Mouse (Mus musculus) liver, embryonic 12.5 days (tissue): Measurements from ENCODE around the gene Tbc1d22a. TPM values are rescaled to one million over a fixed set of nuclear protein-coding genes. Genes with fewer than 3 reads are reported as not detected.

Source experiments
- ATAC-seq: fragments of 200-750 bp; cut with Nextera tagmentation; 2 replicates; pipeline ENCODE4 v1.8.0; 2017; ENCODE audit warnings: moderate number of reproducible peaks, mild to moderate bottlenecking, moderate library complexity
- H3K27ac ChIP-seq: fragments of 300-500 bp; sonication (generic); 2 replicates; pipeline ENCODE4 v1.5.1; 2016; ENCODE audit warnings: mild to moderate bottlenecking
- H3K27me3 ChIP-seq: fragments of 300-500 bp; sonication (generic); replicated peaks from 2 replicates; pipeline ENCODE4 v1.6.1; 2016; ENCODE audit warnings: mild to moderate bottlenecking, moderate library complexity
- H3K36me3 ChIP-seq: fragments of 300-500 bp; sonication (generic); 2 replicates; pipeline ENCODE4 v1.6.1; 2016; ENCODE audit warnings: mild to moderate bottlenecking, moderate library complexity
- H3K4me1 ChIP-seq: fragments of 300-500 bp; sonication (generic); 2 replicates; pipeline ENCODE4 v1.6.1; 2016
- H3K4me2 ChIP-seq: fragments of 300-500 bp; sonication (generic); 2 replicates; pipeline ENCODE4 v1.6.1; 2016; ENCODE audit warnings: mild to moderate bottlenecking, moderate library complexity
- H3K4me3 ChIP-seq: fragments of 300-500 bp; sonication (generic); 2 replicates; pipeline ENCODE4 v1.5.1; 2016; ENCODE audit warnings: mild to moderate bottlenecking, moderate library complexity
- H3K9ac ChIP-seq: fragments of 300-500 bp; sonication (generic); 2 replicates; pipeline ENCODE4 v1.6.1; 2016; ENCODE audit warnings: mild to moderate bottlenecking, moderate library complexity
- H3K9me3 ChIP-seq: fragments of 300-500 bp; sonication (generic); replicated peaks from 2 replicates; pipeline ENCODE4 v1.6.1; 2016; ENCODE audit warnings: mild to moderate bottlenecking, moderate library complexity
- WGBS: fragments of 180-500 bp; shearing (Covaris S2); methylation state at CpG from one replicate; pipeline ENCODE4 v1.1.7; 2016; ENCODE audit not compliant: insufficient replicate concordance; 5-methylcytosine and 5-hydroxymethylcytosine counted together
- polyA plus RNA-seq: library from polyadenylated mRNA; unstranded; fragments of >200 nt; fragmentation: Nextera tagmentation; extraction: Ambion mirVana; gene quantifications from 2 replicates; pipeline ENCODE4 v1.2.1, GENCODE M21; 2016

Tbc1d22a gene
- polyA plus RNA-seq, 1 experiment from 2014 or later: 9.2 TPM

- H3K4me1 ChIP-seq: no peaks in the 10 kb centered on the region
- WGBS: 29% methylated on average over 6 of the region's 6 CpGs
- no peak for ATAC-seq
Measured at GRCm38 (mm10) chr15:86485815-86486214, 271.6 kb downstream of the Tbc1d22a start.

DNA sequence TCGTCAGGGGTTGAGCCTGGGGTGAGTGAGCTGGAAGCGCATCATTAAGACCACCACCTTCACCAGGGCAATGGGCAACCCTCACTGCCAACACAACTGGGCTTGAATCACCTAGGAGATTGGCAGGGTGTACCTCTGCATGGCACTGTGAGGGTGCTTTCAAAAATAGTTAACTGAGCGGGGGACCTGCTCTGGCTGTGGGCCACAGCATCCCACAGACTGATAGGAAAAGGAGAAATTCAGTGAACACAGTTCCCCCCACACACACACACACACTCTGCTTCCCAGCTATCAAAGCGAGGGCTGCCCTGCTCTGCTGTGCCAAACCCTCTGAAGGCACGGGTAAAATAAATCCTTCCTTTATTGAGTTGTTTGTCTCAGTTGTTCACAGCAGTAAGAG, 273.1 kb downstream of the Tbc1d22a start:
- H3K4me3 ChIP-seq: no peak overlapping the region
- H3K4me2 ChIP-seq: no peak overlapping the region
- WGBS: 70% methylated on average over 5 of the region's 5 CpGs
- no peaks in the 10 kb centered on the region for H3K27me3 ChIP-seq
- H3K4me1 ChIP-seq: no peaks in the 10 kb centered on the region
- no peak for ATAC-seq
- H3K9me3 ChIP-seq: no peaks in the 10 kb centered on the region
- H3K9ac ChIP-seq: no peak overlapping the region
- no peaks in the 10 kb centered on the region for H3K36me3 ChIP-seq
- H3K27ac ChIP-seq: no peak overlapping the region

More at GRCm38 (mm10) chr15:86485815-86486214, 271.6 kb downstream of the Tbc1d22a start:
- Histone ChIP-seq H3K27ac (no peak overlapping the region), H3K9me3 (no peaks in the 10 kb centered on the region), H3K4me3 (no peak overlapping the region), H3K27me3 (no peaks in the 10 kb centered on the region), H3K4me2 (no peak overlapping the region), H3K9ac (no peak overlapping the region), H3K36me3 (no peaks in the 10 kb centered on the region)

DNA sequence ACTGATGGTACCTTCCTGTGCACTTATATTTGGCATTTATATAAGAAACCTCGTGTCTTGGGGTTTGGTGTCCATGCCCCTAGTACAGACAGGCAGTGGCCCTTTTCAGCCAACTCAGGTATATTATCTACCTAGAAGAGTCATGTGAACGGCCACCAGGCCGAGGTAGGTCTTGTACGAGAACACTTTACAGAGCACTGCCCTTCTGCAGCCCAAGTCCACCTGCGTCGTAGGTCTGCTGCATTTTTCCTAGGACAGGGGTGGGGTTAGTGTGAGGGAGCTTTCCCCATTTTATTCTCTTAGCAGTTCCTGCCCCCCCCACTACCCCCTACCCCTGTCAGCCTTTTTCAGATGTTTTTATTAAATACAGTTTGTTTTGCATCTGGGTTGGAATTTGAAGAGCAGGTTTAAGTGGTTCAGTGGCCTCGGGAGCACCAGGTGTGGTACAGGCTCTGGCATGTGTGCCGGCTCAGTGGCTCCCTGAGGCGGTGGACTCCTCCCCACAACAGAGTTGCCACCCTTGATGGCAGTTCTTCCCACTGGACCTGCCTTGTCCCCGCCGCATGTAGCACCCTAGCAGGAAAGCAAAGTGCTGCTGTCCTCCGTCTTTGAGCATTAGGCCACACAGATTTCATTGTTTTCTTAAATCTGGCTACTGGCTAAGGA, 277.3 kb downstream of the Tbc1d22a start:
- no peaks in the 10 kb centered on the region for H3K27me3 ChIP-seq
- no peaks in the 10 kb centered on the region for H3K9me3 ChIP-seq
- no peak overlapping the region for H3K4me2 ChIP-seq
- no peak overlapping the region for H3K9ac ChIP-seq
- no peak for ATAC-seq
- H3K4me3 ChIP-seq: no peak overlapping the region
- no peaks in the 10 kb centered on the region for H3K4me1 ChIP-seq
- H3K36me3 ChIP-seq: no peaks in the 10 kb centered on the region
- 77% methylated on average over 12 of the region's 12 CpGs for WGBS
- no peak overlapping the region for H3K27ac ChIP-seq

DNA sequence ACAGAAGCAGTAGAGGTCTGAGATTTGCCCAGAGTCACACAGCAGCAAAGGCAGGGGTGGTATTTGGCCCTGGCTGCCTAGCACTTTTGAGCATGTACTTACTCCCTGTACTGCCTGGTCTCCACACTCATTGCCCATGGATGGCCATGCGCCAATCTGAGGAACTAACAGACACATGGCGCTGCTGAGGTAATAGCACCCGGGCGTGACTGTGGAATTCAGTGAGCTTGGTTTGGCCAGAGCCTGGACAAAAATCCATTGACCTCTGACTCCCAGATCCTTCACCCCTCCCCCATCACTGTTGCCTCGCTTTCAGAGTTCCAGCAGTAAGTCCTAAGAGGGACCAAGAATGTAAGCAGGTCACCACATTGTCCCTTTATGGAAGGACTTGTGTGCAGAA, 278.4 kb downstream of the Tbc1d22a start:
- Histone ChIP-seq H3K36me3 (no peaks in the 10 kb centered on the region), H3K4me1 (no peaks in the 10 kb centered on the region), H3K9me3 (no peaks in the 10 kb centered on the region), H3K4me2 (no peak overlapping the region), H3K27ac (no peak overlapping the region), H3K4me3 (no peak overlapping the region), H3K9ac (no peak overlapping the region), H3K27me3 (no peaks in the 10 kb centered on the region)
- no peak for ATAC-seq
- 76% methylated on average over 5 of the region's 5 CpGs for WGBS

DNA sequence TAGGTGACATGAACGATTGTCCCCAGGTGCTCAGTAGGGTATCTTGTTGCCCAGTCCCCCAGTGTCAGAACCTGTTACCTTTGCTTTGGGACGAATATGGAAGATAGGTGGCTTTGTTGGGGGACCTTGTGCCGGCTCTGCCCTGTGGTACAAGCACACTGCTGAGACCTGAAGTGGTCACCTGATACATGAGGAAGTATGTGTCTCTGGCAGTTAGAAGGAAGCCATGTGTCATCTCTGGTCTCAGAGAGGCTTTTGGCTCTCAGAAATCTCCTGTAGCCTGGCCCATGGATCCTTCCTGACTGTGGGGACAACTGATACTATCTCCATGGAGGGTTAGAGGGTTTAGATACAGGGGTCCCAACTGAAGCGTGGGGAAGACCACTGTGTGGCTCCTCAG, 281.9 kb downstream of the Tbc1d22a start:
- no peak overlapping the region for H3K4me3 ChIP-seq
- H3K36me3 ChIP-seq: no peaks in the 10 kb centered on the region
- ATAC-seq: no peak
- H3K27ac ChIP-seq: no peak overlapping the region
- H3K27me3 ChIP-seq: no peaks in the 10 kb centered on the region
- no peaks in the 10 kb centered on the region for H3K9me3 ChIP-seq
- H3K4me1 ChIP-seq: no peaks in the 10 kb centered on the region
- WGBS: 67% methylated on average over 4 of the region's 4 CpGs
- no peak overlapping the region for H3K9ac ChIP-seq
- H3K4me2 ChIP-seq: no peak overlapping the region

GRCm38 (mm10) chr15:86496646-86497045, 282.4 kb downstream of the Tbc1d22a start:
- no peaks in the 10 kb centered on the region for H3K4me1 ChIP-seq
- H3K27ac ChIP-seq: no peak overlapping the region
- ATAC-seq: no peak
- 72% methylated on average over 7 of the region's 7 CpGs for whole genome bisulfite sequencing
- H3K36me3 ChIP-seq: no peaks in the 10 kb centered on the region
- H3K4me2 ChIP-seq: no peak overlapping the region
- no peaks in the 10 kb centered on the region for H3K9me3 ChIP-seq
- no peaks in the 10 kb centered on the region for H3K27me3 ChIP-seq
- H3K9ac ChIP-seq: no peak overlapping the region
- H3K4me3 ChIP-seq: no peak overlapping the region

- no peaks in the 10 kb centered on the region for H3K4me1 ChIP-seq
- no peak overlapping the region for H3K4me3 ChIP-seq
- no peak overlapping the region for H3K9ac ChIP-seq
- no peak overlapping the region for H3K4me2 ChIP-seq
- no peak for ATAC-seq
- no peaks in the 10 kb centered on the region for H3K27me3 ChIP-seq
- no peaks in the 10 kb centered on the region for H3K36me3 ChIP-seq
- H3K9me3 ChIP-seq: no peaks in the 10 kb centered on the region
- no peak overlapping the region for H3K27ac ChIP-seq
Measured at GRCm38 (mm10) chr15:86500536-86500935, 286.3 kb downstream of the Tbc1d22a start.

DNA sequence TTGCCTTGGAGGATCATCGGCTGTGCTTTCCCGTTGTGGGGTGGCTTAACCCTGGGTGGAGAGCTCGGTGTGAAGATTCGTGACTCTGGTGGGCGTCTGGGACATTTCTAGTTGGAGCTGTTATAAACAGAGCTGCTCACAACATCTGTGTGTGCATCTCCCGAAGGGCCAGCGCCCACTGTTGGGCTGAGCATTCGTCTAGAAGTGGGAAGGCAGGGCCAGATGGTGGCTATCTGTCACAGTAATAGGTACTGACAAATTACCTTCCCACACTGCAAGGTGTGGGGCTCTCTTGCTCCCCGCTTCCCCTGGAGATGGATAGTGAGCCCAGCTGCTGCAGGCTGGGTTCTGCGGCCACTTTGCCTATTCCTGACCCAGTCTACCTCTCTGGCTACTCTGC, 289.2 kb downstream of the Tbc1d22a start:
- WGBS: 64% methylated on average over 10 of the region's 10 CpGs
- no peak for ATAC-seq
- H3K4me1 ChIP-seq: no peaks in the 10 kb centered on the region
- H3K36me3 ChIP-seq: no peaks in the 10 kb centered on the region
- H3K27ac ChIP-seq: no peak overlapping the region
- H3K4me3 ChIP-seq: no peak overlapping the region
- no peaks in the 10 kb centered on the region for H3K9me3 ChIP-seq
- no peak overlapping the region for H3K4me2 ChIP-seq
- no peak overlapping the region for H3K9ac ChIP-seq
- H3K27me3 ChIP-seq: no peaks in the 10 kb centered on the region

- Histone ChIP-seq H3K27me3 (no peaks in the 10 kb centered on the region), H3K9me3 (no peaks in the 10 kb centered on the region), H3K27ac (no peak overlapping the region), H3K4me3 (no peak overlapping the region), H3K36me3 (no peaks in the 10 kb centered on the region), H3K4me2 (no peak overlapping the region), H3K4me1 (no peaks in the 10 kb centered on the region), H3K9ac (no peak overlapping the region)
- WGBS: 55% methylated on average over 4 of the region's 4 CpGs
- no peak for ATAC-seq
Measured at GRCm38 (mm10) chr15:86506666-86507065, 292.4 kb downstream of the Tbc1d22a start.

GRCm38 (mm10) chr15:86507546-86507945, 293.3 kb downstream of the Tbc1d22a start:
- no peak overlapping the region for H3K4me2 ChIP-seq
- H3K9me3 ChIP-seq: no peaks in the 10 kb centered on the region
- no peak overlapping the region for H3K9ac ChIP-seq
- ATAC-seq: no peak
- no peak overlapping the region for H3K4me3 ChIP-seq
- no peak overlapping the region for H3K27ac ChIP-seq
- no peaks in the 10 kb centered on the region for H3K4me1 ChIP-seq
- H3K27me3 ChIP-seq: no peaks in the 10 kb centered on the region
- no peaks in the 10 kb centered on the region for H3K36me3 ChIP-seq
- WGBS: 67% methylated on average over 8 of the region's 8 CpGs

GRCm38 (mm10) chr15:86508406-86509176, 294.3 kb downstream of the Tbc1d22a start:
- Histone ChIP-seq H3K4me1 (no peaks in the 10 kb centered on the region), H3K4me3 (no peak overlapping the region), H3K9ac (no peak overlapping the region), H3K36me3 (no peaks in the 10 kb centered on the region), H3K27ac (no peak overlapping the region), H3K27me3 (no peaks in the 10 kb centered on the region), H3K9me3 (no peaks in the 10 kb centered on the region), H3K4me2 (no peak overlapping the region)
- 70% methylated on average over 7 of the region's 7 CpGs for WGBS
- no peak for ATAC-seq

DNA sequence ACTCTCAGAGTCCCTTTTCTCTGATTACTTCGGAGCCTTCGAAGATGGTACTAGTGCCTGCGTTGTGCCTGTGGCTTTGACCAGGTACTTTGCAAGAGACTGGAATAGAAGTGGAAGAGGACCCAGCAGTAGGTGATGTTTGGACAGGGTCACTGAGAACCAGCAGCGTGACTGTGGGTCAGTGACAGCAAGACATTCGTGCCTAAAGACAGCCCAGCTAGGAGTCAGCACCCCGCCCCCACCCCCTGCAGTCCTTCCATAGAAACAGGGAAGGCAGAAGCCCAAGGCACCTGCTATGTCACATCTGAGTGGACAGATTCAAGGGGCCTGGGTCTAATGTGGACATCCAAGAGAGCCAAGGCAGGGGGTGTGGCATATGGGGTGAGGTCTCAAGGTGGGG, 295.3 kb downstream of the Tbc1d22a start:
- Histone ChIP-seq H3K4me2 (no peak overlapping the region), H3K27ac (no peak overlapping the region), H3K27me3 (no peaks in the 10 kb centered on the region), H3K36me3 (no peaks in the 10 kb centered on the region), H3K9ac (no peak overlapping the region), H3K4me1 (no peaks in the 10 kb centered on the region), H3K4me3 (no peak overlapping the region), H3K9me3 (no peaks in the 10 kb centered on the region)
- ATAC-seq: no peak
- 71% methylated on average over 6 of the region's 6 CpGs for WGBS
